Mouse (Mus musculus): ENCODE results near the gene Elmod1. TPM values are rescaled to one million over a fixed set of nuclear protein-coding genes. Genes with fewer than 3 reads are reported as not detected.
A peak's percentile ranks its signal among the peaks of the same experiment; 100 is the strongest.
"Not testable (repeated sequence)": the region's sequence is repeated elsewhere in the genome, so short reads cannot be mapped to it uniquely, and the experiment has no call there.

Elmod1 gene
- polyA plus RNA-seq (2012; rRNA removed) = 152 and 164 TPM in 2 replicates

- Histone ChIP-seq H3K27ac (ENCODE audit: insufficient read depth, low read length) (peak within 1 kb of the TSS; percentile 88), H3K27me3 (ENCODE audit: control insufficient read depth, insufficient read depth, low read length) (no peaks in the 10 kb centered on the region), H3K4me3 (replicated peaks; ENCODE audit: insufficient read depth, low read depth, low read length) (peak within 1 kb of the TSS; percentile 92), H3K4me1 (ENCODE audit: control insufficient read depth, insufficient read depth, low read length) (no peaks in the 10 kb centered on the region; the same call in 1 of the 2 replicates)
- TF ChIP-seq POLR2A (IDR thresholded peaks at IDR 0.05; ENCODE audit: borderline replicate concordance, insufficient read depth, low read length) (no peak; the same call in 1 of the 2 replicates), CTCF (IDR thresholded peaks at IDR 0.05; ENCODE audit: borderline replicate concordance, insufficient read depth, low read depth, low read length) (no peak)
- DNase-seq = peak in 1 of 2 experiments; percentile 72
- WGBS = under 1% methylated on average over 36 of the region's 36 CpGs
Observed at GRCm38 (mm10) chr9:53975122-53975518, at the start of gene Elmod1. Elmod1 (minus strand) TSS chr9:53975301.

GRCm38 (mm10) chr9:54022795-54023194 is 47.7 kb upstream of the Elmod1 start:
- 60% methylated on average over 3 of the region's 3 CpGs for WGBS
- DNase-seq = no peak
- Histone ChIP-seq H3K27ac (ENCODE audit: insufficient read depth, low read length) (no peak overlapping the region), H3K4me1 (ENCODE audit: control insufficient read depth, insufficient read depth, low read length) (no peaks in the 10 kb centered on the region), H3K4me3 (replicated peaks; ENCODE audit: insufficient read depth, low read depth, low read length) (no peak overlapping the region), H3K27me3 (ENCODE audit: control insufficient read depth, insufficient read depth, low read length) (no peaks in the 10 kb centered on the region)
- TF ChIP-seq CTCF (IDR thresholded peaks at IDR 0.05; ENCODE audit: borderline replicate concordance, insufficient read depth, low read depth, low read length) (no peak), POLR2A (IDR thresholded peaks at IDR 0.05; ENCODE audit: borderline replicate concordance, insufficient read depth, low read length) (no peak)

GRCm38 (mm10) chr9:53994528-53994927 is 19.4 kb upstream of the Elmod1 start:
- no peak overlapping the region for H3K27ac ChIP-seq (ENCODE audit: insufficient read depth, low read length)
- DNase-seq = no peak
- TF ChIP-seq CTCF (IDR thresholded peaks at IDR 0.05; ENCODE audit: borderline replicate concordance, insufficient read depth, low read depth, low read length) (no peak), POLR2A (IDR thresholded peaks at IDR 0.05; ENCODE audit: borderline replicate concordance, insufficient read depth, low read length) (no peak)
- no peaks in the 10 kb centered on the region for H3K27me3 ChIP-seq (ENCODE audit: control insufficient read depth, insufficient read depth, low read length)
- WGBS = 63% methylated on average over 1 of the region's 1 CpGs
- no peaks in the 10 kb centered on the region for H3K4me1 ChIP-seq (ENCODE audit: control insufficient read depth, insufficient read depth, low read length)
- no peak overlapping the region for H3K4me3 ChIP-seq (replicated peaks; ENCODE audit: insufficient read depth, low read depth, low read length)

- H3K4me3 ChIP-seq (replicated peaks; ENCODE audit: insufficient read depth, low read depth, low read length); H3K27me3 ChIP-seq (ENCODE audit: control insufficient read depth, insufficient read depth, low read length); H3K27ac ChIP-seq (ENCODE audit: insufficient read depth, low read length); H3K4me1 ChIP-seq (ENCODE audit: control insufficient read depth, insufficient read depth, low read length); DNase-seq: not testable (repeated sequence)
Observed at GRCm38 (mm10) chr9:53992567-53992966, 17.5 kb upstream of the Elmod1 start.

GRCm38 (mm10) chr9:53990921-53991320 is 15.8 kb upstream of the Elmod1 start:
- peak; percentile 88 for TF ChIP-seq CTCF (IDR thresholded peaks at IDR 0.05; ENCODE audit: borderline replicate concordance, insufficient read depth, low read depth, low read length)
- TF ChIP-seq POLR2A (IDR thresholded peaks at IDR 0.05; ENCODE audit: borderline replicate concordance, insufficient read depth, low read length) = no peak
- Histone ChIP-seq H3K4me1 (ENCODE audit: control insufficient read depth, insufficient read depth, low read length) (no peaks in the 10 kb centered on the region), H3K4me3 (replicated peaks; ENCODE audit: insufficient read depth, low read depth, low read length) (no peak overlapping the region), H3K27me3 (ENCODE audit: control insufficient read depth, insufficient read depth, low read length) (no peaks in the 10 kb centered on the region), H3K27ac (ENCODE audit: insufficient read depth, low read length) (no peak overlapping the region)
- under 1% methylated on average over 3 of the region's 3 CpGs for WGBS
- DNase-seq = peak in 1 of 2 experiments; percentile 36

GRCm38 (mm10) chr9:53986972-53987371 is 11.9 kb upstream of the Elmod1 start:
- no peaks in the 10 kb centered on the region for H3K4me1 ChIP-seq (ENCODE audit: control insufficient read depth, insufficient read depth, low read length)
- peak; percentile 26 to 47 for DNase-seq

GRCm38 (mm10) chr9:53984868-53985267 is 9.8 kb upstream of the Elmod1 start:
- H3K4me1 ChIP-seq (ENCODE audit: control insufficient read depth, insufficient read depth, low read length) = no peaks in the 10 kb centered on the region
- H3K27me3 ChIP-seq (ENCODE audit: control insufficient read depth, insufficient read depth, low read length) = no peaks in the 10 kb centered on the region
- 32% methylated on average over 9 of the region's 9 CpGs for WGBS
- H3K4me3 ChIP-seq (replicated peaks; ENCODE audit: insufficient read depth, low read depth, low read length) = no peak overlapping the region
- DNase-seq = peak in 1 of 2 experiments; percentile 46
- TF ChIP-seq CTCF (IDR thresholded peaks at IDR 0.05; ENCODE audit: borderline replicate concordance, insufficient read depth, low read depth, low read length) (peak; percentile 68; the same call in 1 of the 2 replicates), POLR2A (IDR thresholded peaks at IDR 0.05; ENCODE audit: borderline replicate concordance, insufficient read depth, low read length) (no peak)
- H3K27ac ChIP-seq (ENCODE audit: insufficient read depth, low read length) = no peak overlapping the region

More at GRCm38 (mm10) chr9:53986972-53987371, 11.9 kb upstream of the Elmod1 start:
- 27% methylated on average over 3 of the region's 3 CpGs for WGBS
- peak; percentile 62; the same call in 1 of the 2 replicates for TF ChIP-seq CTCF (IDR thresholded peaks at IDR 0.05; ENCODE audit: borderline replicate concordance, insufficient read depth, low read depth, low read length)
- no peak for TF ChIP-seq POLR2A (IDR thresholded peaks at IDR 0.05; ENCODE audit: borderline replicate concordance, insufficient read depth, low read length)
- Histone ChIP-seq H3K4me3 (replicated peaks; ENCODE audit: insufficient read depth, low read depth, low read length) (no peak overlapping the region), H3K27ac (ENCODE audit: insufficient read depth, low read length) (no peak overlapping the region), H3K27me3 (ENCODE audit: control insufficient read depth, insufficient read depth, low read length) (no peaks in the 10 kb centered on the region)

GRCm38 (mm10) chr9:53974328-53975121 is 576 bp downstream of the Elmod1 start:
- Histone ChIP-seq H3K4me3 (replicated peaks; ENCODE audit: insufficient read depth, low read depth, low read length) (peak overlapping the region; percentile 92), H3K4me1 (ENCODE audit: control insufficient read depth, insufficient read depth, low read length) (no peaks in the 10 kb centered on the region; the same call in 1 of the 2 replicates), H3K27ac (ENCODE audit: insufficient read depth, low read length) (peak overlapping the region; percentile 75), H3K27me3 (ENCODE audit: control insufficient read depth, insufficient read depth, low read length) (no peaks in the 10 kb centered on the region)
- under 1% methylated on average over 42 of the region's 42 CpGs for WGBS
- DNase-seq = peak; percentile 67 to 80
- no peak for TF ChIP-seq CTCF (IDR thresholded peaks at IDR 0.05; ENCODE audit: borderline replicate concordance, insufficient read depth, low read depth, low read length)
- peak; percentile 29; the same call in 1 of the 2 replicates for TF ChIP-seq POLR2A (IDR thresholded peaks at IDR 0.05; ENCODE audit: borderline replicate concordance, insufficient read depth, low read length)

Measured in cerebellum, adult 2 months (tissue).